Mouse (Mus musculus): ENCODE data around the gene Sdk1.

Sdk1 gene

DNA sequence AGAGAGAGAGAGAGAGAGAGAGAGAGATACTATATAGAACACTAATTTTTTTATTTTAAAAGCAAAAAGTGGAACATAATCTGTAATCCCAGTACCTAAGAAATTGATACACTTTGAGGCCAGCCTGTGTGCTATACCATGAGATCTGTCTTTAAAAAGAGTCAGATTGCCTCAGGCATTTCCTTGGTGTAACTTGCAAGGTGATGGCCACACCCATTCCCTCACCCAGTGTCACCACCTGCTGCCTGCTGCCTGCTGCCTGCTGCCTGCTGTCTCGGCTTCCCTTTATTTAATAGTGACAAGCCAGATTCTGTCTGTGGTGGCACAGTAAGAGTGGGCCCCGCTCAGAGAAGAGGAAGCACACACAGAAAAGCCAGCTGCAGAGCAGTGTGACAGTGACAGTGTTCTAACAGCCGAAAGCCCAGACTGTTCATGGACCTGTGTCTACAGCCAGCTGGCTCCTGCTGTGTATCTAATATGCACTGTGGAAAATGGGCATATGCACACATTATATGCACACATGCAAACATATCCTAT lies 642.9 kb downstream of the Sdk1 start:
- no peak for DNase-seq (ENCODE audit: low read depth, low spot score)

DNA sequence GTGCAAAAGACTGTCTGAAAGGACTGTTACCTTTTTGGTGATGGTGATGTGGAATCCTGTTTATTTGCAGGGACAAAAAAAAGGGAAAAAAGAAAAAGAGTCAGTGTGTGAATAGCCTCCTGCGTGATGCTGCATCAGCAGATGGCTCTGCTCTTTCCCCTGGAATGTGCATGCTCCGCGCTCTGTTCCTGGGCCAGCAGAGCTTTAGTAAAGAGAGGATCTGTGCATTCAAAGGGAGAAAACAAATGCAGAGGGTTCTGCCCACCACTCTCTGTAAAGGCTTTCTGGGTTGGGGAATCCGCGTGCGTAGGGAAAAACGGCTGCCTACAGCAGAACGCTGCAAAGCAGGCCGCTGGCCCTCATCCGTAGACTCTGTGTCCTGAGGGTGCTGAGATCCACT lies 644.7 kb downstream of the Sdk1 start:
- no peak for DNase-seq (ENCODE audit: low read depth, low spot score)

DNA sequence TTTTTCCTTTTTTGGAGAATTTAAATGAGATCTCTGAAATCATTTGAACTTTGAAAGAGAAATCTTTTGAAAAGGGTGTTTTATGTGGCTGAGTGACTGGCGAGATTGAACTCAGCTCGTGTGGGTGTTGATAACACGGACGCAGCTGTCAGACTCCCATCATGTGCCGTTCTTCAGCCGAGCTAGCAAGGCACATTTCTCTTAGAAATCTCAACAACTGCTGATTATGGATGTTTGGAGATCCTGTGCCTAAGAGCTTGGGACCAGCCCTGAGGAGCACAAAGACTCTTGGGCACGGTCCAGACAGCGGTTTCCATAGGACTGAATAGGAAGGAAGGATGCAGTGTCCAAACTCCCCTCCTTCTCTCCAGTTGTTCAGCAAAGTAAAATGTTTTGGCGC lies 648.5 kb downstream of the Sdk1 start:
- no peak for DNase-seq (ENCODE audit: low read depth, low spot score)

DNA sequence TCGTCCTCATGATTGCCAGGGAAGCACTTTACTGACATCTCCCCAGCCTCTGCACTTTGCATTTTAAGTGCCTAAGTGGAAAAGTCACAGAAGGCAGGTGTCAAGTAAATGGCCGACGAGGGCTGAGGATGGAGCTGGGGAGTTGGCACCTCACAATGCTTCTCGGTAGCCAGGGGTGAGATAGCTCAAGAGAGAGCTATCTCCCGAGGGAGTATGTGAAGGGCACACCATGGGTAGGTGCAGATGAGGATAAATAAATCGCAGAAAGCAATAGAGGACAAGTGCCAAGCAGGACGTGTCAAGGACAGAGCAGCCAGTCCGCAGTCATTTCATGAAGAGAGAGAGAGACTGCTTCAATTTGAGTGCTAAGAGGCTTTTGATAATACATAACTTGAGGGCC lies 655.1 kb downstream of the Sdk1 start:
- no peak for DNase-seq (ENCODE audit: low read depth, low spot score)

DNA sequence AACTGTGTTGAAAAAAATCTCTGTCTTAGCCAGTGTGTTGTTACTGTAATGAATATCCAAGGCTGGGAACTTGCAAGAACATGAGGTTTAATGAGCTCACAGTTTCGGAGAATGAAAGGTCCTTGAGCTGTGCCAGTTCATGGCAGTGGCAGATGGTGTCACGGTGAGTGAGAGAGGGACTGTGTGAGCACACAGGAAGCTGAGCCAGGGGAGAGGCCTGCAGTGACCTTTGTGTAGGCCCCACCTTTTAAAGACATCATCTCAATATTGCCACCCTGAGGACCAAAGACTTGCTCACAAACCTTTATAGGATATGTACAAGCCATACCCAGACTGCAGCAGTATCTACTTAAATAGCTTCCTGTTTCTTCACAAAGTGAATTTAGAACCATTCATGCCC lies 656.2 kb downstream of the Sdk1 start:
- DNase-seq (ENCODE audit: low read depth, low spot score): no peak

DNA sequence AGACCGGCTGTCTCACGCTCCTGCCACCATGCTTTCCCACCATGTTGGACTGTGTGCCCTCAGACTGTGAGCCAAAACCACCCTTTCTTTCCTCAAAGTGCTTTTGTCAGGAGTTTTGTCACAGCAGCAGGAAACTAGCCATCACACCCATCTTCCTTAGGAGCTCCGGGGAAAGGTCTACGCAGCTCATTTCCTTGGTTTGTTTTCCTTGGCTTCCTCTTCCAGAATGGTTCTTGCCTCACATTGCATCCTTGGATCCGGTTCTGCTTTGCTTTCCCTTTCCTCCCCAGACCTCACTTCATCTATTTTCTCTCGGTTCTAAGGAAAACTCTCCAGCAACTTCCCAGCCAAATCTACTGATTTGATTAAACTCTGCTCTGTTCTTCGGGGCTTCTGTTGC lies 658.5 kb downstream of the Sdk1 start:
- no peak for DNase-seq (ENCODE audit: low read depth, low spot score)

DNA sequence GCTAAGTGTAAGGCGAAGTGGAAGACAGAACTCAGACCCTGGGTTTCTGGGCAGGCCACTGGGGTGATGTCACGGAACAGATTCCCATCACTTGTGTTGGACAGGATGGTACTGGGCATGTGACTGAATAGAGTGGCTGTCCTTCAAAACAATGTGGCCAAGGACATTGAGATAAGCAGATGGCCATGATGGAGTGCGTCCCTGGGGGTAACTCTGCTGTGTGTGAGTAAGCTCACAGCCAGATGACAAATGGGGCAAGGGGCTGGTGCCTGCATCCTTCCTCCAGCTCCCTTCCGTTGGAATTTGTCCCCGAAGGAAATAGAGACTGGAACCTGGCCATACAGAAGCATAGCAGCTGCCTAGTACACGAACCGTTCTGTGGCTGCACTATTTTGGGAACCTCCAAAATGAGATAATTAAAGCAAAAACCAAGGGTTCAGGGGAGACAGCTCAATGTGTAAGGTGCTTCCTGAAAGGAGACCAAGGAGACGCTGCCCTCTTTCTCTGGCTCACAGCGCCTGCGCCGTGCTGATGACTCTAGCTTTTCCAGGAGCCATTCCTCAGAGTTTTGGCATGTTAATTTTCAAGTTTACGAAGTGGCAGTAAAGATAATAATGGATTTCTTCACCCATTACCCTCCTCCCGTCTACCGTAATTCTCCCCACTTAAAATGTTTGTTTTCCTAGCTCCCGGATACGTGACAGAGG lies 661.4 kb downstream of the Sdk1 start:
- no peak for DNase-seq (ENCODE audit: low read depth, low spot score)

DNA sequence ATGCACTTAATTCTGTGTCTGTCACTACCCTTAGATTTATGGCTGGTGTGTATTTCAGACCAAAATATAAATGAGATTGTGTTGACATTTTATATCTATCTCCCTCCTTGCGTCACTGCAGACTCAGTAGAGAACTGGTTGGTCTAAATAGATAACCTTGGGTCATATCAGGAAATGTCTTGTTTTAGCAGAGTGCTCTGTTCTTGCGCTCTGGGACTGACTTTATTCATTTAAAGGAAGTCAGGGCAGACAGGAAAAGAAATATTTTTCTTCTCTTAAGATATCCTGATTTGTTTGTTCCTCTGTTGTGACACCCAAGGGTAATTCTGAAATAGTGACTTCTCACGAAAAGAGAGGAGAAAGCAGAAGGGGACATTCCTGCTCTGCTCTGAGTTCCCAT lies 669.2 kb downstream of the Sdk1 start:
- no peak for DNase-seq (ENCODE audit: low read depth, low spot score)

DNA sequence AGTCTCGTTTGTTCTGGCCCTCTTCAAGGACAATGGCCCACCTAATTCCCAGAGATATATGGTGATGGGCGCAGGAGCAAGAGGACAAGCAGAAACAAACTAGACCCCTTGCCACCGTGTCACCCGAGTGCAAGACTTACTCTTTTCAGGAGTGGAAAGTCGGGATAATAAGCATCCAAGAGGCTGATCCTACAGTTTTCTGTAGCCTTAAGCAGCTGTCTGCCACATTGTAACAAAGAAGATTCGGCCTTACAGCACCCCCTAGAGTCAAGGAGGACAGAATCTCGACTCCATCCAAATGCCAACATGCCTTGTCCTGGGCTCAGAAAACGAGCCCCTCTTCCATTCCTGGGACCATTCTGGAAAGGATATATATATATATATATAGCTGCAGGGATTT lies 669.6 kb downstream of the Sdk1 start:
- no peak for DNase-seq (ENCODE audit: low read depth, low spot score)

DNA sequence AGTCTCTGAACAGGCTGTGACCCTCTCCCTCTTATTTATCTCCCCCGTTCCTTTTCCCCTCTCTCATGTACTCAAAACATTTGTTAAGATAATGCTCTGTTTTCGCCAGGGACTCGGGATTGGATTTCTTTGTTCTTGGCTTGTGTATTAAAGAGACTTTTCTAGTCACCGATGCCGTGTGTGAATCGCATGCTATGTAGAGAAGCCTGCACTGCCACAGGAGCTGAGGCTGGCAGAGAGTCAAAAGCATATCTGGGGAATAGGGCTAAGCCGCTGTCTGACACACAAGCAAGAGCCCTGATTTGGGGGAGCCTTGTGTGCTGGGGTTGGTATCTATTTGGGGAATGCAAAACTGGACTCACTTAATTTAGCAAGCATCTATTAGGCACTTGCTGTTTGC lies 671.6 kb downstream of the Sdk1 start:
- DNase-seq (ENCODE audit: low read depth, low spot score): no peak

DNA sequence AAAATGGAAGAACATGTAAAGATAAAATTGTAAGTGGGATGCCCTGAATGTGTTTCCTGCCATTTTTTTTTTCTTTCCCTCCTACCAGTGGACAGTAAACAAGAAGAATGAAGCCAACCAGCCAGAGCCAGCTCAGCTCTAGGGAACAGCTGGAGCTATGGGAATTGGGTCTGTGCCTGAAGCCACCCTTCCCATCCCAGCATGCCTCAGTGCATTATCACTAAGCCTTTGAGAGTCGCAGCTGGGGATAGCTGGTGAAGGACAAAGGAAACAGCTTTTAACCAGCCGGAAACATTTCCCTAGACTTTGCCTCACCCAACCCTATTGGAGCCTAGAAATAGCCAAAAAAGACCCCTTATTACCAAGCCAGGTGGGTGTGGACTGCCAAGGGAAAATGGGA lies 675.7 kb downstream of the Sdk1 start:
- DNase-seq (ENCODE audit: low read depth, low spot score): peak; percentile 36

DNA sequence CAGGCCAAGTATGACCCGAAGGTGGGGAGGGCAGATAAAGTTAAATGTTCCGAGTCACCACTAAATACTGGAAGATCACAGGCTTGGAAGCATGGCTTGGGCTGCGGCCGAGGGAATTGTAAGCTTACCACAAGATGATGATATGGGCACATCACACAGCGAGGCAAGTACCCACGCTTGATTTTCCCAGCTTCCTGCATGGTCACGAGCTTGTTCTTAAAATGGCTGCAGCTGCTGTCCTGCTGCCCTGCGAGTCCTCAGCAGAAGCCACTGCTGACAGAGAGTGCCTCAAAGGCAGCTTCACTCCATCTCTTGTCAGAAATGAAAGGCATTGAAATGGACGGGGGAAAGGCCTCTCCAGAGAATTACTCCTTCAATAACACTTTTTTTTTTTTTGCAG lies 697.7 kb downstream of the Sdk1 start:
- DNase-seq (ENCODE audit: low read depth, low spot score): no peak

DNA sequence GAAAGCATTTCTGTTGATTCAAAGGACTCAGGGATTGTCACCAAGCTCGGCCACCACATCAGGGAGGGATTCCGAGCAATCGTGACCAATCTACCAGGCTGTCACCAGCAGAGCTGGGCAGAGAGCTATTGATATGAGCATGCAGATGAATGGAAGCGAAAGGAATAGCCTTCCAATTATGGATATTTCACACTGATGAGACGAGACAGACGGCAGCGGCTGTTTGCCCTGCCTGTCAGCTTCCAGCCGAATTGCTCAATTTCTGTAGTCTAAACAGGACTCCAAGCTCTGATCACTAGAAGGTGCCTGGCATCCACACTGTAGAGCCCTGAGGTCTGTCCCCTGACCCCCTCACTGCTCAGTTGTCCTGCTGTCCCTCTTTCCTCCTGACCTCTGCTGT lies 699.3 kb downstream of the Sdk1 start:
- no peak for DNase-seq (ENCODE audit: low read depth, low spot score)

DNA sequence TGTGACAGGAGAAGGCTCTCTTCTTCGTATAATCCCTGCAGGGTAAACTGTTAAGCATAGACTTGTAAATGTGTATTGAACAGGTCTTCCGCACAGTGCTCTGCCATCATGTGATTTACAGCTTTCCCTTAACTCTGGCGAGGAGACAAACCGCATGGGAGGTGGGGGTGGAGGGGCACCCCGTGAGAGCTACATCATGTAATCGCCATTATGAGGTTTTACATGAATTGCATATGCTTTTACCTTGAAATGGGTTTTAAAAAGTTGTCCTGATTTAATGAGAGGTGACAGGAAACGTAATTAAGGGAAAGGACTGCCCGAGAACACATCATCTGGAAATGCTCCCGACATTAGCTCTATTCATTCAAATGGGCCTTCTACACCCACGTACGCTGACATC lies 709.5 kb downstream of the Sdk1 start:
- DNase-seq (ENCODE audit: low read depth, low spot score): no peak

DNA sequence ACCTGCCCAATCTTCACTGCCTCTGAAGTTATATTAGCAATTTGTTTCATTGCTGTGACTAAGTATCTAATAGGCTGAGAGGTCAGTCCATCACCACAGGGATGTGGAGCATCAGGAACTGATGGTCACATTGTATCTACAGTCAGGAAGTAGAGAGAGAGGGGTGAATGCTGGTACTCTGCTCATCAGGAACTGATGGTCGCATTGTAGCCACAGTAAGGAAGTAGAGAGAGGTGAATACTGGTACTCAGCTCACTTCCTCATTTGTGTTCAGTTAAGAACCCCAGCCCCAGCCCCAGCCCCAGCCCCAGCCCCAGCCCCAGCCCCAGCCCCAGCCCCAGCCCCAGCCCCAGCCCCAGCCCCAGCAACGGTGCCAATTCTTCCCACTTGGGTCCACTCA lies 711.0 kb downstream of the Sdk1 start:
- no peak for DNase-seq (ENCODE audit: low read depth, low spot score)

DNA sequence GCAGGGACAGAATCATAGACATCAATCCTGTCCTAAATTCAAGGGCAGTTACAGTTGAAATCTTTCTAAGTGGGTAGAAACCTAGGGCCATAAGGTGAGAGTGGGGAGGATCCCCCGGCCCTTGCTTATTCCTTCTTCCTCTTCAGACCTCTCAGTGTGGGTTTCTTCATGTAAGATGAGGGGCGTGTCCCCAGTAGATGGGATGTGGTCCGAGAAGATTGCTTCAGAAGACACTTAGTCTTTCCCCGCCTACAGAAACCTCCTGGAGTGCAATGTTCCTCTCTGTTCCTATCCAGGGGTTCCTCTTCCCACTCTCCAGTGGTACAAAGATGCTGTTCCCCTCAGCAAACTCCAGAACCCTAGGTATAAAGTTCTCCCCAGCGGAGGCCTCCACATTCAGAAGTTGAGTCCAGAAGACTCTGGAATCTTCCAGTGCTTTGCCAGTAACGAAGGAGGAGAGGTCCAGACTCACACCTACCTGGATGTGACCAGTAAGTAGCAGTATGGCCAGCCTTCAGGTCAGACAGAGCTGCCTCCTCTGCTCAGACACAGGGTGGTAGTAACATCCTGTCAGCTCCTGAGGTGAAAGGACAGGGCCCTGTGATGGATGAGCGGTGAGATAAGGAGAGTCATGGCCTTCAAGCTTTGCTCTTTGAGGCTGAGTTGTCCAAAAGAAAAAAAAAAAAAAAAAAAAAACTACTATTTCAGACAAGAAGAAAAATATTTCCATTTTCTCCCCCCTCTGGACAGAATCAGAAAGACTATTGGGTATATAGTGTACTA lies 711.6 kb downstream of the Sdk1 start:
- DNase-seq (ENCODE audit: low read depth, low spot score): no peak

DNA sequence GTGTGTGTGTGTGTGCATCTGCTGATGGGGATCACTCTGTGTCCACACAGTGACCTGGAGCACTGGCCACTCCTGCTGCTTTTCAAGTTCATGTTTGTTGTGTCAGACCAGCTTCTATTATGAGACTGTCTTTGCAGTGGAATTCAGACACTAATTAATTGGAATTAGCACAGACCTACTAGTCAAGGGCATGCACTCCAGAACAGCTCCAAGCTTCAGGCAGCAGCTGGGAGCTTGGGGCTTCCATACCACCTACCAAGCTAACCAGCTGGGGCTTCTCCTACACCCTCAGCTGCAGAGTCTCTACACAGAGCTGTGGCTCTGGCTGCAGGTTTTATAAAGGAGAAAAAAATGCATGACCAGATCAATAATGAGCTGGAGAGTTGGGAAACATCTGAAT lies 729.8 kb downstream of the Sdk1 start:
- DNase-seq (ENCODE audit: low read depth, low spot score): no peak

DNA sequence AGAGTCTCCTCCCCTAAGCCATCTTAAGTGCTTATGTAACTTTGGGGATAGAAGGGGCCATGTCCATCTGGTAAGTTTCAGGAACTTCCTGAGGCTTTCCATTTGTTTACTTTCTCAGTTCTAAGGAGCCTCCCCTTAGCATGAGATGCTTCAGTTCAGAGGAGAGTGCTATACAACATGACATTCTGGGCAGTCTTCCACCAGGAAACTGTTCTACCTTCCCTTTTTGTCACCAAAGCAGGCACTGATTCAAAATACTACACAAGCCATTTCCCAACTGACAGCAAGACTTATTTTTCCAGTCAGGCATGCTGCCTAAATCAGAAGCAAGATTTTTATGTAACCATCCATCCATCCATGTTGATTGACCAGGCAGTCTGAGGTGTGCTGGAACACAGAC lies 738.2 kb downstream of the Sdk1 start:
- DNase-seq (ENCODE audit: low read depth, low spot score): no peak

DNA sequence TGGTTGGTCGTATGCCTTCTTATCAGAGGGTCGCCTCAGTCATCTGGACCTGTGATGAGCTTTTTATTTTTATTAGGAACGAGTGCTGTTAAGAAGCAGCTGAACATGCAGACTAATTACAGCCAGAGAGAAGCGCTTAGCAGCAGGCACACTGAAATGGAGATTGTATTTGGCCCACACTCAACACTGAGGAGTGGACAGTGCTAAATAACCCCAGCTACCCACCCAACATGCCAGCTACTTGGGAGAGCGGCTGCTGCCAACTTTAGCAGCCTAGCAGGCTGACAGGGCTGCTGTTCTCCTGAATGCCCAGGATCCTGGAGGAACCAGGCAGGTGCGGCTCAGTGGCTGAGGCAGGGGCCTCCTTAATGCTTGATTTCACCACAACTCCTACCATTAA lies 739.5 kb downstream of the Sdk1 start:
- no peak for DNase-seq (ENCODE audit: low read depth, low spot score)

DNA sequence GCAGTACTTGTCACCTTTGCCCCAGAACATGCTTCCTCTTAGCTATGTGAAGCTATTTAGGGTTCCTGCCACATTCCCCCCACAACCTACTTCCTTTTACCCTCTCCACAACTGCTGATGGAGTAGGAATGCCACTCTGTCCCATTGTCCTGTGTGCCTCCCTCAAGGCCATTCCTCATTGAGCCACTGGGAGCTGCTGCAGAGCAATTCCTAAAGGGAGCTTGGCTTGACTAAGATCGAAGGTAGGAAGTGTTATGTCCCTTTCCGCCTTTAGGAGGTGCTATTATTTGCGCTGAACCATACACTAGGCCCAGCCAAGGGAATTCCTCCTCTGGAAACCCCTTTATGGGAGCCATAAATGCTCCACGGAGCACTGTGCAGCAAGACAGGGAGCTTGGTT lies 743.0 kb downstream of the Sdk1 start:
- no peak for DNase-seq (ENCODE audit: low read depth, low spot score)

DNA sequence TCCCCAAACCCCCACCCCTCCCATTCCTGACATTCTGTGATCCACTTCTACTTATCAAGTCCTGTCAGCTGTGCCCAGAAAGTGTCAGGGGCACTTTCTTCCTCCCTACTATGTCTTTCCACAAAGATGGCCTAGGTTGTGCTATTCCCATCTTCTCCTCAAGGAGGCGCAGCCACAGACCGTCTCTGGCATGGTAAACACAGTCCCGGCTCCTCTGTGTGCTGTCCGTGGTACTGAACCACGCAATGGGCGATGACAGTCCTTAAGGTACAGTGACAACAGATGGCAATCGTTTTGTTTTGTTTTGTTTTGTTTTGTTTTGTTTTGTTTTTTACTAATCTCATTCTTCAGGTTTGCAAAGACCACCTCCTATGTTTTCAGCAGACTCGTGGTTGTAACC lies 743.7 kb downstream of the Sdk1 start:
- peak; percentile 28 for DNase-seq (ENCODE audit: low read depth, low spot score)

DNA sequence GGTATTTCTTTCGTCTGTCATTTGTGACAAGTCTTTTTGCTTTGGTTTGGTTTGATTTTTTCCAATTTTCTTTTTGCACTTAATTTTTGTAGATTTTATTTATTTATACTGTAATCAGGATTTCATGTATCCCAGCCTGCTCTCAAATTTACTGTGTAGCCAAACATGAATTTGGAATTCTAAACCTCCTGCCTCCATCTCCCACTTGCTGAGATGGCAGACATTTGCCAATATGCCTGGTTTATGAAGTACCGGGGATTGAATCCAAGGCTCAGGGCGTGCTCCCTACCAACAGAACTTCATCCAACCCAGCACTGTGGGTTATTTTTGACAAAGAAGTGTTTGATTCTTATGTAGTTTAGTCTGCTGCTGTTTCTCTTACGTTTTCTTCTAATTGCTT lies 744.3 kb downstream of the Sdk1 start:
- DNase-seq (ENCODE audit: low read depth, low spot score): no peak

DNA sequence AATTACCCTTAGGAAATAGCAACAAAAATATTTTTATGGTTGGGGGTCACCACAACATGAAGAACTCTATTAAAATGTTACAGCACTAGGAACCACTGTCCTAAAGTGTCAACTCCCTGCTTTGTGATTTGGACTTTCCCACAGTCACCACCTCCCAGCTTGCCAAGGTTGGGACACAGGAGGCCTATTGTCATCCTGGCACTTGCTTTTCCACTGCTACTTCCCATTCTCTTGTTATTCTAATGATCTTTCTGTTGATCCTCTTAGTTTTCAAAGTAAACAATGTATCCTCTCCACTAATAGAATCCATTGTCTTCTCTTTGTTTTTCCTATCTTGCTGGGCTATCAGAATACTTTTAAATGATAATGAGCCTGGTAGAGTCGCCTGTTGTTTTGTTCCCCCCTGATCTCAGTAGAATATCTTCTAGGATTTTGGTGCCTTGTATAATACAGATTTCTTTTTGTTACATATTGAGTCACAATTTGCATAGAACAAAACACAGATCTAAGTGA lies 746.1 kb downstream of the Sdk1 start:
- no peak for DNase-seq (ENCODE audit: low read depth, low spot score)
